Mouse (Mus musculus) erythroblast, embryonic 14.5 days (primary cell): ENCODE data around the gene Slc35e4. TPM values are rescaled to one million over a fixed set of nuclear protein-coding genes. Genes with fewer than 3 reads are reported as not detected.
A peak's percentile ranks its signal among the peaks of the same experiment; 100 is the strongest.
"Not testable (repeated sequence)": the region's sequence is repeated elsewhere in the genome, so short reads cannot be mapped to it uniquely, and the experiment has no call there.

ENCODE experiments used
- H3K27me3 ChIP-seq: 2 replicates; pipeline ENCODE4 v1.6.1; 2012; ENCODE audit warnings: inconsistent platforms; ENCODE audit not compliant: control insufficient read depth
- H3K36me3 ChIP-seq: 2 replicates; pipeline ENCODE4 v1.6.1; 2012; ENCODE audit warnings: mild to moderate bottlenecking, inconsistent platforms; ENCODE audit not compliant: control insufficient read depth
- H3K4me1 ChIP-seq: 2 replicates; pipeline ENCODE4 v1.6.1; 2012; ENCODE audit warnings: inconsistent platforms; ENCODE audit not compliant: control insufficient read depth
- H3K4me3 ChIP-seq: replicated peaks from 2 replicates; pipeline ENCODE3; 2012; ENCODE audit warnings: moderate library complexity, mild to moderate bottlenecking, inconsistent platforms
- H3K9me3 ChIP-seq: 2 replicates; pipeline ENCODE4 v1.6.1; 2012; ENCODE audit warnings: low read length, inconsistent platforms, mixed read lengths; ENCODE audit not compliant: control insufficient read depth
- GATA1 ChIP-seq: IDR thresholded peaks from 2 replicates; pipeline ENCODE4 v1.6.1; 2012; ENCODE audit warnings: low read length, inconsistent platforms, mixed read lengths
- TAL1 ChIP-seq: IDR thresholded peaks from 3 replicates; pipeline ENCODE4 v1.6.1; 2012; ENCODE audit warnings: low read length, inconsistent platforms, mixed read lengths
- polyA plus RNA-seq: library from polyadenylated mRNA; stranded (reverse); fragments of >175 nt; gene quantifications from 2 replicates; pipeline ENCODE4 v1.2.3, GENCODE M21; 2012

Slc35e4 gene
- polyA plus RNA-seq, 1 experiment, result 0.14 TPM

DNA sequence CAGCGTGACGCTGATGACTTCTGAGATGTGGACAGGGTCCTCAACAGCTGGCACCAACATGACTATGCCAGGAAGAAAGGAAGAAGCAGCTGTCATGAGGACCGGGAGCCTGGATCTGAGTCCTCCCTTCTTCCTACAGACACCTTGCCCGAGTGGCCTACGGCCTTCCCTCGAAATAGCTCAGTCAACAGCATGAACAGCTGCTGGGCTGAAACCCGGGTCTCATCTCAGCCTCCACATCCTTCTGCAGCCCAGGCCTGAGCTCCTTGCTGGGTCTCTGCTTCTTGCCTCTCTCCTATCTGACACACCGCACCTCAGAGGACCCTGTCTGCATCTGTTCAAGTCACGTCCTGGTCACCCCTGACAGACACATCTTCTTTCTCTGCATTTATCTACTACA, 7.7 kb upstream of the Slc35e4 start:
- no peak overlapping the region for H3K4me3 ChIP-seq
- H3K4me1 ChIP-seq, result no peaks in the 10 kb centered on the region
- H3K36me3 ChIP-seq, result peaks cover 2% of the 10 kb centered on the region; the same call in 1 of the 2 replicates
- no peaks in the 10 kb centered on the region for H3K9me3 ChIP-seq
- no peaks in the 10 kb centered on the region for H3K27me3 ChIP-seq
- no peak for TF ChIP-seq TAL1
- no peak for TF ChIP-seq GATA1

DNA sequence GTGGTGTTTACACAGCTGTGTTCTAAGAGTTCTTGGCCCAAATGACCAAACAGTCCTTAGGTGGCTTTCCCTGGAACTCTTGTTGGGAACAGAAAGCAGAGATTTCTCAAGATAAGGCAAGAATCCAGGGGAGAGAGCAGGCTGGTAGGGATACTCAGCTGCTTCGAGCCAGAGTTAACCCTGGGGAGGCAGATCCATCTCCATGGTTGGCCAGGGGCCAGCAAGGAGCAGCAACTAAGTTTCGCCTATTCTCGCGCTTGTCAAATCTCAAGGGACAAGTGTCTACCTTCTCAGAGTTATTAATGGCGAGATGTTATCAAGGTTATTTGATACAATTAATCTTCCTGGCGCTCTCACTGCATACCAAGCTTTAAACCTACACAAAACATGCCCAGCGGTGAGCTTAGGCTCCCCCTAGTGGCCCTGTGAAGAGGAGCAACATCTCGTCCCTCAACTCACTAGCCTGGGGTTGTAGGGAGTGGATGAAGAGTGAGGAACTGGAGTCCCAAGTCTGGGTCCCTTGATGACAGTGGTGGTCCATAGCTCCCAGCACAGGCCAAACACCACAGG, 6.9 kb upstream of the Slc35e4 start:
- Histone ChIP-seq H3K9me3 (no peaks in the 10 kb centered on the region), H3K27me3 (no peaks in the 10 kb centered on the region), H3K36me3 (peaks cover 2% of the 10 kb centered on the region; the same call in 1 of the 2 replicates), H3K4me3 (no peak overlapping the region), H3K4me1 (no peaks in the 10 kb centered on the region)
- TF ChIP-seq TAL1 (no peak), GATA1 (no peak)

DNA sequence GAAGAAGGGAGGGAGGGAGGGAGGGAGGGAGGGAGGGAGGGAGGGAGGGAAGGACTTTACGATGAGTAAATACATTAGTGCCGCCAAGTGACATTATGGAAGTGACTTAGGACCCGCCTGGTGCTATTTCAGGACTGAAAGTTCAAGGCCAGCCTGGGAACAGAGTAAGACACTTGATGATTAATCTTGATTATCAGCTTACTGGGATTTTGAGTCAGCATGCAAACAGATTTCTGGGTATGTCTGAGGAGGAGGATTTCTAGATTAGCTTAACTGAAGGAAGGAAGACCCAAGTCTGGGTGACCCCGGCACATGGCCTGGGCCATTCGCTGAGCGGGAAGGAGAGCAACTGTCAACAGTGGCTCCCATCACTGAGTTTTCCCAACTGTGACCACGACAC, 6.0 kb upstream of the Slc35e4 start:
- TF ChIP-seq GATA1, result no peak
- no peak for TF ChIP-seq TAL1
- H3K36me3 ChIP-seq, result peaks cover 2% of the 10 kb centered on the region; the same call in 1 of the 2 replicates
- H3K4me3 ChIP-seq, result no peak overlapping the region
- no peaks in the 10 kb centered on the region for H3K9me3 ChIP-seq
- H3K27me3 ChIP-seq, result no peaks in the 10 kb centered on the region
- no peaks in the 10 kb centered on the region for H3K4me1 ChIP-seq

DNA sequence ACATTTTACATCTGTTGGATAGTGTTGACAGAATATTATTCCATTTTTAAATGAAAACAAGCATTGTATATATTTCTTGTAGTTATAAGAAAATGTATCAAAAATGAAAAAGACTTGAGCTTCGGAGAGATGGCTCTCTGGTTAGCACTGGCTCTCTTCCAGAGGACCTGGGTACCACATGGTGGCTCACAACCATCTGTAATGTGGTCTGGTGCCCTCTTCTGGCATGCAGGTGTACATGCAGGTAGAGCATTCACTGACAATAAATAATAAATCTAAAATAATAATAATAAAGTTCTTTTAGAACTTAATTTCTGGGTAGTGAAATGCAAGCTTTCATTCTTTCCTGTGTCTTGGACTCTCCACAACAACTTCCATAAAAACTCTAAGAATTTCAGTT, 4.3 kb upstream of the Slc35e4 start:
- H3K27me3 ChIP-seq, result peaks cover 16% of the 10 kb centered on the region
- no peak overlapping the region for H3K4me3 ChIP-seq
- TF ChIP-seq GATA1 (no peak), TAL1 (no peak)
- peaks cover 10% of the 10 kb centered on the region for H3K4me1 ChIP-seq
- H3K36me3 ChIP-seq, result peaks cover 2% of the 10 kb centered on the region; the same call in 1 of the 2 replicates
- H3K9me3 ChIP-seq, result no peaks in the 10 kb centered on the region

DNA sequence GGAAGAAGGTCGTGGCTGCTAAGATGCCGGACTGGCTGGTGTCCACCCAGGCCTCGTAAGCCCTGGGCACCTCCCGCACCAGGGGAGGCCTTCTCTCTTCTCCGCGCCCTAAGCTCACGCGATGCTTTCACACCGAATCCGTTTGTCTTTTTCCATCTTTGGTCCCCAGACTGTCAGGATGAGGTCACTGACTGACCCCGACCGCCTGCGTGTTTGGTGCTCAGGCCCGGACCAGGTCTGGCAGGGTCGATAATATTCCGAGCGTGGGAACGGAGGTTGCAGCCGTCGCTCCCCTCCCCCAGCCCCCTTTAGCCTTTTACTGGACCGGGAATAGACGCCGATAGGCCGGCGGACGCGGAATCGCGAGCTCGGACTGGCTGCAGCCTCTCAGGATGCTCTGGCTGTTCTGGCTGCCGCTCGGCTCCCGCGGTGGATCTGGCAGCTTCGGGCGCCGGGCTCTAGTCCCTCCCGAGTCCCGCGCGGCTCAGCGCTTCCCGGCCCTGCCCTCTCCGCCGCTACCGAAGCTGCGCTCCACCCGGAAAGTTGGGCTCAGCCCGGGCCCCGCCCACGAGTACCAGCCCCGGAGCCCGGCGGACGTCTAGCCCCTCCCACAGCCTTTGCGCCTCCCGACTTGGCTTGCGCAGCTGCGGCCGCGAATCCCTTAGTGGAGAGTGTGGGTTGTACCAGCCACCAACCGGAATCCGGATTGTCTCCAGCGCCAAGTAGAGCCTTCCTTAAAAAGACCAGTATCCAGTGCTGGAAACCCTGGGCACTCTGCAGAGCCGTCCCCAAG, 952 bp downstream of the Slc35e4 start:
- peaks cover 6% of the 10 kb centered on the region; the same call in 1 of the 2 replicates for H3K9me3 ChIP-seq
- peaks cover 22% of the 10 kb centered on the region for H3K4me1 ChIP-seq
- peaks cover 44% of the 10 kb centered on the region for H3K27me3 ChIP-seq
- peak overlapping the region; percentile 45 for H3K4me3 ChIP-seq
- no peak for TF ChIP-seq TAL1
- no peak for TF ChIP-seq GATA1
- no peaks in the 10 kb centered on the region for H3K36me3 ChIP-seq

DNA sequence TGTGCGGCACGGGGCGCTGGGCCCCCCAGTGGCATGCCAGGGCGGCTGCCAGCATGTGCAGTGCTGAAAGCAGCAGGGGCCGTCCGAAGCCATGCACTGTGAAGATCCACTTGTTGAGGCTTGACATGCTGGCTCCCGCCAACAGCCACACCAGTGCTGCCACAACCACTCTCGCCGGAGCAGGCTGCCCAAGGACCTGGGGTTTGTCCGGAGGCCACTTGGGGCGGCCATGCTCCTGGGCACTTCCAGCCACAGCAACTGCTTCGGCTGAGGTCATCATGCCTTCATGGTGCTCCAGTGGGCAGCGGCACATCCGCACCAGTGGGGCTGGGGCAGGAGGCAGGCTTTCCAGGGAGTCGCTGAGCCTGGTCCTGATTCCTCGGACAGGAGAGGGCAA, 1.6 kb downstream of the Slc35e4 start:
- Histone ChIP-seq H3K36me3 (no peaks in the 10 kb centered on the region), H3K4me3 (peak overlapping the region; percentile 30), H3K9me3 (peaks cover 6% of the 10 kb centered on the region; the same call in 1 of the 2 replicates), H3K27me3 (peaks cover 44% of the 10 kb centered on the region), H3K4me1 (peaks cover 22% of the 10 kb centered on the region)
- TF ChIP-seq TAL1 (no peak), GATA1 (no peak)

DNA sequence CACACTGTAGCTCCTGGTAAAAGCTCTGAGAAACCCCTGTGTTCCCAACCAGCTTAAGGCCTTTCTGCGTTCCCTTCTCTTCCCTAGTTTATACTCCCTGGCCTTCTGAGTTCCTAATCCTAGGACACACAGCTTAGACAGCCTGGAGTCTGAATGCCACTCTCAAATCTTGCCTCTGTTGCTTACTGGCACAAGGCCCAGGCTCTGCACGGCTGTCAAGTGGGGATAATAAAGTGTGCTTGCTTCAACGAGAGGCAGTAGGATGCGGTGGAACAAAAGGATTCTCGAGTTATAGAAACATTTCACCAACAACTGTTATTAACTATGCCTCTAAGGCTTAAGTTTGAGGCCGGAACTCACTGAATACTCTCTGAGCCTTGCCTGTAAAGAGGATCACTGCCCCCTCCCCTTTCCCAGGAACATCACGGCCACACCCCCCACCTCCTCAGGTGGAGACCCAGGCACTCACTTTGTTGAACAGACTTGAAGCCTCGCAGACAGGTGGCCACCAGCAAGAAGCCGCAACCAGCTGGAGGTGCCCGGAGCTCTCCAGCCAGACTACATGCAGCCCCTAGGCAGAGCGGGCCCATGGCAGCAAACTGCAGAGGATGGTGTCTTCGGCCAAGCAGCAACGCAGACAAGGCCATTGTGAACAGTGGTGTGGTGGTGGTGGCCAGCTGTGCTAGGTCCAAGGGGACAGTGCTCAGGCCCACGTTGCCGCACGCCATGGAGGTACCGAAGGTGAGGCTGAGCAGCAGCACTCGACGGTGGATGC, 2.2 kb downstream of the Slc35e4 start:
- TF ChIP-seq GATA1 (no peak), TAL1 (no peak)
- peaks cover 6% of the 10 kb centered on the region; the same call in 1 of the 2 replicates for H3K9me3 ChIP-seq
- no peaks in the 10 kb centered on the region for H3K36me3 ChIP-seq
- peaks cover 44% of the 10 kb centered on the region for H3K27me3 ChIP-seq
- H3K4me1 ChIP-seq, result peaks cover 22% of the 10 kb centered on the region
- peak overlapping the region; percentile 30 for H3K4me3 ChIP-seq

DNA sequence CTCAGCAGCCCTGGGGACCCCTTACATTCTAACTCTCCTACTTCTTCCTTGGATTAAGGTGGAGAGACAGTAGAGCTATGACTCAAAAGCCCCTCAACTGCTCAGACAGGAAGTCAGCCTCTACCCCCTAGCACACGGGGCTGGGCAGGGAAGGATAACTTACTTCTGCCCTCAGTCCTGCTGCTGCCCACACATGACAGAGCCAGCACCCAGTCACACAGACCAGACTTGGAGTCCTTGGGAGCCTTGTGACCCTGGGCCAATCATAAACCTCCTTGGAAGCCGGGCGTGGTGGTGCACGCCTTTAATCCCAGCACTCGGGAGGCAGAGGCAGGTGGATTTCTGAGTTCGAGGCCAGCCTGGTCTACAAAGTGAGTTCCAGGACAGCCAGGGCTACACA, 3.0 kb downstream of the Slc35e4 start:
- not testable (repeated sequence) for H3K9me3 ChIP-seq, H3K36me3 ChIP-seq, H3K4me3 ChIP-seq
- Histone ChIP-seq H3K27me3 (peaks cover 44% of the 10 kb centered on the region), H3K4me1 (peaks cover 22% of the 10 kb centered on the region)

DNA sequence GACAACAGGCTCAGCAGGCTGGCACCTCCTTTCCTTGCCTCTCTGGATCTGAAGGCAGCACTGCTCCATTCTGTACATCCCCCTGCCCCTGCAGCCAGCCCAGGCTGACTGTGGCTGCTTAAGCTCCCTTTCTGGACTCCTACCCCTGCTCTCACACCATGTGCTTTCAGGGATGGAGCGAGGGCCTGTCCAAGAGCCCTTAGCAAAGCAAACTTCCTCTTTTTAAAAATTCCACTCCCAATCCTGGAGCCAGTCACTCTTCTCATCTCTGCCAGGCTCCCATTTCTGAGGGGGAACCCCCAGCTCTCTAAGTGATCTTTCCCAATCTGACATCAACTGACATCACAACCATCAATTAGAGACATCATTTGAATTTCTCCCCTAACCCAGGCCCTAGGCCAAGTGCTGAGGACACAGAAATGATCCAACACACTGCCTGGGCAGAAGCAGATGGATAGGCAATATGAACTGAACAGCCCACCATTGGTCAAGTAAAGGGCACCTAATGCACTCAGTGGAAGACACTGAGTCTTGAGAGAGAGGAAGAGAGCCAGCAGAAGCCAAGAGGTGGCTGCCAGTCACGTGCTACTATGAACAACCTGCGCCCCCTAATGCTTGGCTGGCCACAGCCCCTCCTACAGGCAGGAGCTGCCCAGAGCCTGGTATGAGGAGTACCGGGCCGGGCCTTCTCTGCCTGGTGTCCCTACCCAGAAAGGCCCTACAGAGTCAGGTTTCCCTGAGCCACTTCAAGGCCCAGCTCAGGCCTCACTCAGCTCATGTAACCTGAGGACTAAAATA, 3.8 kb downstream of the Slc35e4 start:
- Histone ChIP-seq H3K27me3 (peaks cover 44% of the 10 kb centered on the region), H3K4me3 (no peak overlapping the region), H3K4me1 (peaks cover 22% of the 10 kb centered on the region), H3K9me3 (peaks cover 6% of the 10 kb centered on the region; the same call in 1 of the 2 replicates), H3K36me3 (no peaks in the 10 kb centered on the region)
- TF ChIP-seq GATA1, result no peak
- TF ChIP-seq TAL1, result no peak
